Mouse (Mus musculus) cerebellum, postnatal 10 days (tissue): ENCODE measurements around the gene Kcna7.
"Not testable (repeated sequence)": the region's sequence is repeated elsewhere in the genome, so short reads cannot be mapped to it uniquely, and the experiment has no call there.

Experiments
- DNase-seq, 2 experiments: peaks; one replicate each; pipeline ENCODE4 v3.0.0; 2021; ENCODE audit warnings: mixed read lengths in 2 of 2

The Kcna7 gene

GRCm38 (mm10) chr7:45405091-45406075, at the start of gene Kcna7:
TSS of gene Kcna7 (plus strand) at chr7:45405653.
- DNase-seq, result peak; percentile 84 to 88

GRCm38 (mm10) chr7:45356087-45356486, 49.4 kb upstream of the Kcna7 start:
- DNase-seq, result no peak

- not testable (repeated sequence) for DNase-seq
These were observed 46.4 kb upstream of the Kcna7 start for GRCm38 (mm10) chr7:45359081-45359480.

- peak in 1 of 2 experiments; percentile 46 for DNase-seq
These were observed 44.9 kb upstream of the Kcna7 start for GRCm38 (mm10) chr7:45360404-45361125.

GRCm38 (mm10) chr7:45361243-45361804, 44.1 kb upstream of the Kcna7 start:
- DNase-seq, result peak; percentile 91 to 94

- DNase-seq, result peak; percentile 74 to 80
These were observed 42.7 kb upstream of the Kcna7 start for GRCm38 (mm10) chr7:45362801-45363200.

- no peak for DNase-seq
These were observed 41.5 kb upstream of the Kcna7 start for GRCm38 (mm10) chr7:45363983-45364382.

GRCm38 (mm10) chr7:45365742-45366651, 39.5 kb upstream of the Kcna7 start:
- peak; percentile 77 to 82 for DNase-seq

GRCm38 (mm10) chr7:45366652-45367019, 38.8 kb upstream of the Kcna7 start, which contains the start of gene Ppfia3:
TSS of gene Ppfia3 (minus strand) at chr7:45367019.
- DNase-seq, result no peak

- peak; percentile 99 for DNase-seq
These were observed 38.2 kb upstream of the Kcna7 start for GRCm38 (mm10) chr7:45367020-45367880.

GRCm38 (mm10) chr7:45368178-45368577, 37.3 kb upstream of the Kcna7 start:
- peak; percentile 37 to 53 for DNase-seq

- DNase-seq, result peak; percentile 40 to 47
These were observed 36.3 kb upstream of the Kcna7 start for GRCm38 (mm10) chr7:45369022-45369745.

GRCm38 (mm10) chr7:45369836-45370474, 35.5 kb upstream of the Kcna7 start:
- DNase-seq, result no peak

- peak; percentile 92 to 94 for DNase-seq
These were observed 34.8 kb upstream of the Kcna7 start, which contains the start of gene Lin7b for GRCm38 (mm10) chr7:45370475-45371311. TSS of gene Lin7b (minus strand) at chr7:45370583.

GRCm38 (mm10) chr7:45372371-45372770, 33.1 kb upstream of the Kcna7 start:
- no peak for DNase-seq

- DNase-seq, result no peak
These were observed 30.8 kb upstream of the Kcna7 start for GRCm38 (mm10) chr7:45374620-45375019.

- DNase-seq, result no peak
These were observed 29.4 kb upstream of the Kcna7 start for GRCm38 (mm10) chr7:45376057-45376456.

GRCm38 (mm10) chr7:45386077-45386476, 19.4 kb upstream of the Kcna7 start:
- no peak for DNase-seq

- DNase-seq, result peak; percentile 84 to 87
These were observed 10.3 kb upstream of the Kcna7 start for GRCm38 (mm10) chr7:45395129-45395541.
